Mouse (Mus musculus) MEL (cell line): ENCODE measurements around the gene Adamtsl5. TPM values are rescaled to one million over a fixed set of nuclear protein-coding genes. Genes with fewer than 3 reads are reported as not detected.

Experiments used
- DNase-seq: peaks from one replicate; pipeline ENCODE4 v3.0.0; 2011; ENCODE audit warnings: low read depth, low spot score
- H3K27ac ChIP-seq: 2 replicates; pipeline ENCODE4 v1.5.1; 2012; ENCODE audit warnings: low read depth, mild to moderate bottlenecking, control low read depth, low read length, moderate library complexity; ENCODE audit not compliant: control insufficient read depth
- H3K27me3 ChIP-seq, 2 experiments: fragments of 150-350 bp in 1 of 2; sonication (generic) in 1 of 2; 2 replicates each; pipeline ENCODE4 v1.6.1; 2012; ENCODE audit warnings: low read length in 2 of 2, mild to moderate bottlenecking in 2 of 2, improper control_type of control experiment in 1 of 2, moderate library complexity in 1 of 2; ENCODE audit not compliant: insufficient read depth in 2 of 2, control insufficient read depth in 1 of 2
- H3K36me3 ChIP-seq, 2 experiments: 2 replicates each; pipeline ENCODE4 v1.6.1; 2012 to 2014; ENCODE audit warnings: low read length in 2 of 2, improper control_type of control experiment in 1 of 2, inconsistent platforms in 1 of 2, mild to moderate bottlenecking in 1 of 2; ENCODE audit not compliant: insufficient read depth in 2 of 2, control insufficient read depth in 1 of 2
- H3K4me1 ChIP-seq, 2 experiments: fragments of 150-350 bp in 1 of 2; sonication (generic) in 1 of 2; 2 replicates each; pipeline ENCODE4 v1.6.1; 2012; ENCODE audit warnings: low read length in 2 of 2, improper control_type of control experiment in 1 of 2, mild to moderate bottlenecking in 1 of 2; ENCODE audit not compliant: insufficient read depth in 2 of 2, control insufficient read depth in 1 of 2
- H3K4me3 ChIP-seq, 2 experiments: fragments of 150-350 bp in 1 of 2; sonication (generic) in 1 of 2; 2 replicates each; pipeline ENCODE4 v1.5.1; 2012; ENCODE audit warnings: low read depth in 2 of 2, low read length in 2 of 2, mild to moderate bottlenecking in 2 of 2, moderate library complexity in 2 of 2, control low read depth in 1 of 2, improper control_type of control experiment in 1 of 2; ENCODE audit not compliant: control insufficient read depth in 1 of 2, insufficient read depth in 1 of 2
- H3K79me2 ChIP-seq: 2 replicates; pipeline ENCODE4 v1.6.1; 2012; ENCODE audit warnings: mild to moderate bottlenecking, low read length, moderate library complexity; ENCODE audit not compliant: control insufficient read depth, poor library complexity, insufficient read depth
- H3K9ac ChIP-seq: 2 replicates; pipeline ENCODE4 v1.6.1; 2012; ENCODE audit warnings: low read depth, mild to moderate bottlenecking, control low read depth, low read length, moderate library complexity; ENCODE audit not compliant: control insufficient read depth, poor library complexity, severe bottlenecking
- H3K9me3 ChIP-seq: fragments of 150-350 bp; sonication (generic); replicated peaks from 2 replicates; pipeline ENCODE4 v1.6.1; 2012; ENCODE audit warnings: mild to moderate bottlenecking, low read length, improper control_type of control experiment, moderate library complexity; ENCODE audit not compliant: insufficient read depth
- MAX ChIP-seq: IDR thresholded peaks from 2 replicates; pipeline ENCODE4 v1.6.1; 2011; ENCODE audit warnings: low read length, improper control_type of control experiment
- MXI1 ChIP-seq: IDR thresholded peaks from 2 replicates; pipeline ENCODE4 v1.6.1; 2011; ENCODE audit warnings: mild to moderate bottlenecking, low read depth, low read length, improper control_type of control experiment
- POLR2A ChIP-seq, 2 experiments: IDR thresholded peaks; 2 replicates each; pipeline ENCODE4 v1.6.1; 2011 to 2012; ENCODE audit warnings: low read length in 2 of 2, mild to moderate bottlenecking in 2 of 2, control low read depth in 1 of 2, improper control_type of control experiment in 1 of 2, low read depth in 1 of 2, moderate library complexity in 1 of 2; ENCODE audit not compliant: control insufficient read depth in 1 of 2, insufficient read depth in 1 of 2, poor library complexity in 1 of 2
- POLR2AphosphoS2 ChIP-seq: IDR thresholded peaks from 2 replicates; pipeline ENCODE4 v1.6.1; 2011; ENCODE audit warnings: low read length, improper control_type of control experiment
- POLR2AphosphoS5 ChIP-seq: IDR thresholded peaks from 2 replicates; pipeline ENCODE4 v1.6.1; 2012; ENCODE audit warnings: low read depth, borderline replicate concordance, mild to moderate bottlenecking, inconsistent platforms, low read length, moderate library complexity, mixed read lengths
- RAD21 ChIP-seq: IDR thresholded peaks from 2 replicates; pipeline ENCODE4 v1.6.1; 2011; ENCODE audit warnings: mild to moderate bottlenecking, low read depth, low read length, improper control_type of control experiment
- TAL1 ChIP-seq: IDR thresholded peaks from 2 replicates; pipeline ENCODE4 v1.6.1; 2012; ENCODE audit warnings: mild to moderate bottlenecking, inconsistent platforms, low read length, moderate library complexity, mixed read lengths
- UBTF ChIP-seq: IDR thresholded peaks from 2 replicates; pipeline ENCODE4 v1.6.1; 2012; ENCODE audit warnings: low read depth, mild to moderate bottlenecking, inconsistent platforms, low read length, improper control_type of control experiment, moderate library complexity, borderline replicate concordance; ENCODE audit not compliant: insufficient read depth
- ZC3H11A ChIP-seq: IDR thresholded peaks from 2 replicates; pipeline ENCODE4 v1.6.1; 2012; ENCODE audit warnings: low read depth, mild to moderate bottlenecking, inconsistent platforms, low read length, improper control_type of control experiment
- ZMIZ1 ChIP-seq: IDR thresholded peaks from 2 replicates; pipeline ENCODE4 v1.6.1; 2012; ENCODE audit warnings: low read depth, mild to moderate bottlenecking, inconsistent platforms, low read length, improper control_type of control experiment, moderate library complexity
- polyA plus RNA-seq, 2 experiments: library from polyadenylated mRNA; stranded (reverse) in 1 of 2; unstranded in 1 of 2; fragments of >175 nt in 1 of 2; fragments of >200 nt in 1 of 2; gene quantifications; 2 replicates each; pipeline versions ENCODE4 v1.2.1 to v1.2.4; 2012; ENCODE audit warnings: low replicate concordance in 2 of 2, low read depth in 1 of 2; ENCODE audit not compliant: insufficient read length in 2 of 2, insufficient read depth in 1 of 2, missing spikeins in 1 of 2
- total RNA-seq: library from RNA; depleted of rRNA; stranded (reverse); fragments of 300-350 nt; gene quantifications from 2 replicates; pipeline ENCODE4 v1.2.3, GENCODE M21; 2012

Adamtsl5 gene
- total and polyA plus RNA-seq, 3 experiments: 3.9 to 16.5 TPM; not detected in 1

DNA sequence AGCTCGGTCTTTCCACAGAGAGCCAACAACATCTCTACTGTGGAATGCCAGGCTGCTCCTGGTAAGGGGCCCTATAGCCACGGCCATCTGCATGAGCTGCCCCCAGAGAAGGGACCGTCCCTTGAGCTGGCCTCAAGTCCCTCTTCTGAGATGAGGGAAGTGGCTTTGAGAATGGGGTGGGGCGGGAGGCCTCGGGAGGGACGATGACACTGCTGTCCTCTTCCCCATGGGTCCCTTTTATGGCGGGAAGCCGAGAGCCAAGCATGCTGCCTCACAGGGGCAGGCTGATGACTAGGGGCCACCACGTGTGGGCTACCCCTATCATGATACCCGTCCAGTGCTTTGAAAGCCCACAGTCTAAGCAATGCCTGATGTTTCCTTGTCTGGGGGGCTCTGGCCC, 31.2 kb downstream of the Adamtsl5 start:
- Histone ChIP-seq H3K9me3 (no peaks in the 10 kb centered on the region), H3K36me3 (peaks cover 0 to 11% of the 10 kb centered on the region in 2 experiments; a peak in 2 of 4 replicates), H3K9ac (peak overlapping the region; percentile 31), H3K4me3 (no peak overlapping the region), H3K27me3 (no peaks in the 10 kb centered on the region), H3K79me2 (peaks cover 25% of the 10 kb centered on the region), H3K4me1 (peaks cover 0 to 38% of the 10 kb centered on the region in 2 experiments; a peak in 3 of 4 replicates), H3K27ac (peak overlapping the region; percentile 35)
- no peak for TF ChIP-seq MXI1
- 0 out of 2 replicates have a peak, but pooled peaks have one; percentile 29 for TF ChIP-seq MAX
- peak; percentile 57 for DNase-seq

DNA sequence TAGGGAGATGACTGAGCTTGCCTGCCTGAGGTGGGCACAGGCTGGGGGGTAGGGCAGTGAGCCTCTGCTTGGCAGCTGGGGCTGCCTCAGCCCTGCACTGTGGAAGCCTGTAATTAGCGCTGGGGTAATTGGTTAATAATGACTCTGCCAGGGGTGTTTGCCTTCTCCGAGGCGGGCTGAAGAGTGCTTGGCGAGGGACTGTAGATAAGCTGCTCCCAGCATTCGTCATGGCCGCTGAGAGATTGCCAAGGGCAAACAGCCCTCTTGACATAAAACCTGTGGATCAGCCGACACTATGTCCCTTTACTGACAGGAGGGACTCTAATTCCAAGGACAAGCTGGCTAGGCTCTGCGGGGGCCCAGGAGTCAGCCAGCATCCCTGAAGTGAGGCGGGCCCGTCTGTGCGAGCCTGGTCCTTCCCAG, 31.8 kb downstream of the Adamtsl5 start:
- Histone ChIP-seq H3K79me2 (peaks cover 20% of the 10 kb centered on the region), H3K4me3 (no peak overlapping the region), H3K36me3 (peaks cover 0 to 11% of the 10 kb centered on the region in 2 experiments; a peak in 2 of 4 replicates), H3K9me3 (no peaks in the 10 kb centered on the region), H3K4me1 (peaks cover 0 to 32% of the 10 kb centered on the region in 2 experiments; a peak in 3 of 4 replicates), H3K9ac (peak overlapping the region; percentile 31), H3K27ac (peak overlapping the region; percentile 35), H3K27me3 (no peaks in the 10 kb centered on the region)
- TF ChIP-seq ZMIZ1 (0 out of 2 replicates have a peak, but pooled peaks have one; percentile 1), POLR2A (IDR thresholded peaks at IDR 0.05; ENCODE audit: control insufficient read depth in 1 of 2, insufficient read depth in 1 of 2, low read depth in 1 of 2, low read length in 2 of 2, poor library complexity in 1 of 2) (peak; percentile 39 to 43; a peak in 1 of 4 replicates), UBTF (no peak), TAL1 (no peak), ZC3H11A (no peak), RAD21 (no peak), POLR2AphosphoS2 (peak; percentile 31; the same call in 1 of the 2 replicates)
- peak; percentile 60 for DNase-seq

DNA sequence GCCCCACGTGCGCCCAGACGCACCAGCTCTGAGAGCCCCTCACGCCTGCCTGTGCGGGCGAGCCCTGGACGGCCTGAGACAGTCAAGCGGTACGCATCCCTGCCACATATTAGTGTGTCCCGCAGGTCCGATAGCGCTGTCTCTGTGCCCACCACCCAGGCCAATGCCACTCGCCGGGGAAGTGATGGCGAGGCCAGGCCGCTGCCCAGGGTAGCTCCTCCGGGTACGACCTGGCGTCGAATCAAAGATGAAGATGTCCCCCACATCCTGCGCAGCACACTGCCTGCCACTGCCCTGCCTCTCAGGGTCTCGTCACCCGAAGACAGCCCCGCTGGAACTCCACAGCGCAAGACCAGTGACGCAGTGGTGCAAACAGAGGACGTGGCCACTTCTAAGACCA, 32.9 kb downstream of the Adamtsl5 start:
- Histone ChIP-seq H3K36me3 (peaks cover 0 to 8% of the 10 kb centered on the region in 2 experiments; a peak in 2 of 4 replicates), H3K79me2 (peaks cover 20% of the 10 kb centered on the region), H3K4me1 (peaks cover 0 to 24% of the 10 kb centered on the region in 2 experiments; a peak in 3 of 4 replicates), H3K9ac (no peak overlapping the region), H3K27ac (no peak overlapping the region), H3K9me3 (no peaks in the 10 kb centered on the region), H3K4me3 (no peak overlapping the region), H3K27me3 (no peaks in the 10 kb centered on the region)
- TF ChIP-seq ZMIZ1 (no peak), POLR2AphosphoS5 (peak; percentile 42; the same call in 1 of the 2 replicates)
- no peak for DNase-seq
